Mouse (Mus musculus) spleen, adult 12 weeks (tissue): ENCODE results near the gene Card14.

Source experiments
- DNase-seq: peaks from one replicate; pipeline ENCODE4 v3.0.0; 2022; ENCODE audit warnings: low spot score

The Card14 gene

GRCm38 (mm10) chr11:119300986-119301385 lies 6.6 kb upstream of the Card14 start:
- DNase-seq, result no peak

DNA sequence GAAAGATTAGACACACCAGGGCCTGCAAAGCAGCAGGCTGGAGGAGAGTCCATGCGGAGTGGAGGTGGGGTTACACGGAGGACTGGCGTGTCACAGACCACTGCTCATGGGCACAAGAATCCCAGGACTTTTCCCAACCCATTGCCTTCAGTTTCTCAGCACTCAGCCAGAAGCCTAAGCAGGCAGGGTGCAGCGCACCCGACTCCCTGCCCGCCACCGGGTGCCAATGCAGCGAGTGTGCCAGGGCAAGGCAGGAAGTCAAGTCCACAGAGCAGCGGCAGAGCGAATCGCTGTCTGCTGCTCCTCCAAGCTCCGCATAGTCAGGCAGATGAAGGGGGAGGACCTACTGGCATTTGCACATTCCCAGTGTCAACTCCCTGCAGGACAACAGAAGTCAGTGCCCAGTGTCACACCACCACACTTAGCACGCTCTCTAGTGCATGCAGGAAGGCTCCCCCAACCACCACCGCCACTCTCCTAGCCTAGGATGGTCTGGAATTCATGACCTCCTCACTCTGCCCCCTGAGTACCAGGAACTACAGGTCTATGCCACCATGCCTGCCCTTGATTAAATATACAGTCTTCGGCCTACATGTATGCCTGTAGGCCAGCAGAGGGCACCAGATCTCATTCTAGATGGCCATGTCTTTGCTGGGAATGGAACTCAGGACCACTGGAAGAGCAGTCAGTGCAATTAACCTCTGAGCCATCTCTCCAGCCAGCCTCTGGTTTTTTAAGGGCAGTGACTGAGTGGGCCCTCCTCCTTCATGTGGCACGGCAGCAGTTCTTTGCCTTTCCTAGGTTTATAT lies 2.5 kb upstream of the Card14 start:
- DNase-seq, result no peak

GRCm38 (mm10) chr11:119306762-119307657 lies 558 bp upstream of the Card14 start:
- DNase-seq, result no peak

- no peak for DNase-seq
These were observed 348 bp downstream of the Card14 start for GRCm38 (mm10) chr11:119307916-119308315.

DNA sequence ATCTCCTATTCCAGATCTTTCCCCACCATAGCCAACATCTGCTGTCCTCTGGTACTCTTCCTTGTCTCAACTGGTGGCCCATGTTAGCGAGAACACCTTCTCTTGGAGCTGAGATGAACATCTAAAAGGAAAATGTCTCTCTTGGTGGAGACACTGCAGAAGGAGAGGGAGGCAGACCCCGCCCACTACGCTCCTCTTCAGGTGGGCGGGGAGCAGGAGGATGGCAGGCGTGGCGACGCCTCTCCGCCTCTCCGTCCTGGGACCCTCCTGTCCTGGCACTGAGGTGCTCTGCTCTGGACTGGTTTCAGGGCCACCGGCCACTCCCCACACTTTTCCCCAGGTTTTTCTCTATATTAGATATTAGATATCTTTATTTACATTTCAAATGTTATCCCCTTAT lies 3.1 kb downstream of the Card14 start:
- no peak for DNase-seq

DNA sequence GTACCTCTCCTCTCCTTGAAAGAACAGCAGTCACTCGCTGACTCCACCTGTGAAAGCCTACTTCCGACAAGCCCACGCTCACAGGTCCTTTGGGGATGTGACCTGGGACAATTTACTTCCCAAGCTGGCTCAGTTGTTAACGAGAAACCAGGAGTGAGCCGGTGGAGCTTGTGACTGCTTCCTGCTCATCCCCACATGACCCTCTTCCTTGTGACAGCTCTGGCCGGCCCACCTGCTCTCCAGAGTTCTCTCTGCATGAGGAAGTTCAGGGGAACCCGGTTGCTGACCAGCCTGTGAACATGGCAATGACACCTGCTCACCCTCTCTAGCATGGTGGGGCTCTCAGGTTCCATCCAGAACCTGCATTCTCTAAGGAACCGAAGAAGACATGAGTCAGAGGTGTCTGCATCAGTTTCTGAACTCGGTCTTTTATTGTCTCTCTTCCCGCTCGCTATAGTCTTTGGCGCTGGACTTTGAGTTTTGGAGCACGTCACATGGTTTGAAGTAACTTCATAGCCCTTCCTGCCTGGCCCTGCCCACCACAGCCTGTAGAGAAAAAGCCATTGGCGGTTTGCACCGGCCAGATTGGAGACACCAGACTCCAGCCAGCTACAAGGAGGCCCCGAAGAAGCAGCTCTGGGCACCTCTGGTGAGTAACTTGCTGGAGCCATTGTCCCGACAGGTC lies 6.8 kb downstream of the Card14 start:
- no peak for DNase-seq

DNA sequence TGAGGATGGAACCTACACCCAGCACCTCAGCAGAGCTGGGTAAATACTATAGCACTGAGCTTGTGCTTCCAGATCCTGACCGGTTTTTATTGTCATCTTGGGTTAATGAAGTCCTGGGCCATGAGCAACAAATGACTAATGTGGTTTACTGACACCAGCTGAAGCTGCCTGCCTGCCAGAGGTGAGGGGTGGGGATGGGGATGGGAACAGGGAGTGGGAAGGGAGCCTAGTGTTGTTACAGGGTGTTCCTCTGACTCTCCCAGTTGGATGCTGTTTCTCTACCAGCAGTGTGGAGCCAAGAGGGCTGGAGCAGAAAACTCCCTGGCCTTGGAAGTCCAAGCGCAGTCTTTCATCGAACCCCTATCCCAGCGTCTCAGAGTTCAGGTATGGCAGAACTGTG lies 9.2 kb downstream of the Card14 start:
- DNase-seq, result no peak

DNA sequence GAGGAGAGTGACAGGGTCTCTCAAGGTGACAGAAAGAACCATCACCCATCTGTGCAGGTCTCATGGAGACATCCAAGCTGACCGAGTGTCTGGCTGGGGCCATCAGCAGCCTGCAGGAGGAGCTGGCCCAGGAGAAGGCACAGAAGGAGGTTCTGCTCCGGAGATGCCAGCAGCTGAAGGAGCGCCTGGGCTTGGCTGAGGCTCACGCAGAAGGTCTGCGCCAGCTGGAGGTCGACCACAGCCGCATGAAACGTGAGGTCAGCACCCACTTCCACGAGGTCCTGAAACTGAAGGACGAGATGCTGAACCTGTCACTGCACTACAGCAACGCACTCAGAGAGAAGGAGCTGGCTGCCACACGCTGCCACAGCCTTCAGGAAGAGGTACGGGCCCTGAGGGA lies 15.0 kb downstream of the Card14 start:
- DNase-seq, result no peak

GRCm38 (mm10) chr11:119325068-119325467 lies 17.5 kb downstream of the Card14 start:
- DNase-seq, result no peak

- DNase-seq, result no peak
These were observed 23.0 kb downstream of the Card14 start for GRCm38 (mm10) chr11:119330592-119330991.

- DNase-seq, result no peak
These were observed 24.4 kb downstream of the Card14 start for GRCm38 (mm10) chr11:119331970-119332369.

- DNase-seq, result no peak
These were observed 30.9 kb downstream of the Card14 start for GRCm38 (mm10) chr11:119338271-119339059.

GRCm38 (mm10) chr11:119339179-119339578 lies 31.6 kb downstream of the Card14 start:
- no peak for DNase-seq

GRCm38 (mm10) chr11:119339637-119340036 lies 32.1 kb downstream of the Card14 start:
- DNase-seq, result peak; percentile 67

GRCm38 (mm10) chr11:119344178-119344577 lies 36.6 kb downstream of the Card14 start:
- DNase-seq, result no peak

DNA sequence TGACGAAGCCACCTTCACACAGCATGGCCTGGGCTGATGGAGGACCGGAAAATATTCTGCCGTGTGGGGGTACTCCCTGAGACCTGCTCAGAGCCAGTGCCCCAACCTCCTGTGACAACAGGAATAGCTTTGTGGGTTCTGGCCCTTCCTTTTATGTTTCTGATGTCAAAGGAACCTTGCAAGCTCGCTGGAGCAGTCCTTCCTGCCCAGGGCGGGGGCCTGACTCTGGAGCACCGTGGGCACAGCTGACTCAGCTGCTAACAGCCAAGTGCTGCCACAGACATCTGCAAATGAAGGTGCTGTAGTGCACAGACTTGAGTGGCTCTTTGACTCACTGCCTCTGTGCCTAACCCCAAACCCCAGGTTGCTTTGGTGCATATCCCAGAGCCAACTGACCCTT lies 37.3 kb downstream of the Card14 start:
- no peak for DNase-seq

- no peak for DNase-seq
These were observed 39.6 kb downstream of the Card14 start for GRCm38 (mm10) chr11:119347125-119347524.

DNA sequence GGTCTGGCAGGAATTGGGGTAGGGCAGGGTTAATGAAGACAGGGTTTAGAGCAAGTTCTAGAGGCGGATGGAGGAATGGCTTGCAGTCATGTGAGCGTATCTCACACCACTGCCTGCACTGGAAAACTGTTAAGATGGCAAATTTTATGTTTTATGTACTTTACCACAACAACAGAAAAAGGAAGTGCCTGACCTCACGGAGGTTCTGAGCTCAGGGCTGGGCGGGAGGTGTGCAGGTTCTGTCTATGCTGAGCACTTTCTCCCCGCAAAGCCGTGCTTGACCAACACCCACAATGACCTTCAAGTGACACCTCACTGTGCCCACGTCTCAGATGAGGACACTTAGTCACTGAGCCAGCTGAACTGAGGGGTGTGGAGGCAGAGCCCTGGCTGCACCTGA lies 44.5 kb downstream of the Card14 start:
- no peak for DNase-seq

DNA sequence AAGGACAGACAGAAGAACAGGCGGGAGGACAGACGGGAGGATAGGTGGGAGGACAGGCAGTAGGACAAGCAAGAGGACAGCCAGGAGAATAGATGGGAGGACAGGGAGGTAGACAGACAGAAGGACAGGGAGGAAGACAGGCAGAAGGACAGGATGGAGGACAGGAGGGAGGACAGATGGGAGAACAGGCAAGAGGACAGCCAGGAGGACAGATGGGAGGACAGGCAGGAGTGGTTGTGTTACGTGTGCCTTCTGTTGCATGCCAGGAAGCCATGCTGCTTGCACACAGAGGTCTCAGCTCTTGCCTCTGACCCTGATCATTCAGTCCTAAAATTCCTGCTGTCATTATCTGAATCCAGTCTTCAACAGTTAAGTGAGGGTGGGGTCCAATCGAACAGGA lies 46.4 kb downstream of the Card14 start:
- no peak for DNase-seq

DNA sequence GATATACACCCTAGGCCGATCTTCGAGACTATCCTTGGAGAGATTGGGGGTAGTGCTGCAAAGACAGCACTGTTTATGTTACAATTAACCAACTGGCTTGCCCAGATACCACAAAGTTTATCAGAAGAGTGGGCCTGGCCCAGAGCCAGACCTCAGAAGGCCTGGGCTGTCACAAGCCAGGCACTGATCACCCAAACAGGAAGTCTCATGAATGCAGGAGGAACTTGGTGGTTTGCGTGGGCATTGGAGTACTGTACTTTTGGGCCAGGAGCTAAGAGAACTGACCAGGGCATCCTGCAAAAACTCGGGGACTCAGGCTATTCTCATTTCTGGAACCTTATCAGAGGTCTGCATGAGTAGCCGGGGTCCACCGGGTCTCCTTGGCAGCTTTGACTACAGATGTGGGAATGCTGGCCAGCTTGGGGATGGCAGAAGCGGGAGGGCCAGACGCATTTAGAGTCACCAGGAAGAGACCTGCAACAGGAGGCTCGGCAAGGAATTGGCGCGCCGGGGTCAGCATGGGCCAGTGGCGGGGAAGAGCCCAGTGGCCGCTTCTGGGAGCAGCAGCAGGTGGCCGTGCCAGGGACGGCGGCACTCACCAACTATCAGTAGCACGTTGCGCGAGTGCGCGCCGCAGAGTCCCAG lies 47.4 kb downstream of the Card14 start:
- DNase-seq, result peak; percentile 48
